Mouse (Mus musculus) activated CD4-positive, CD25-positive, alpha-beta regulatory T cell (primary cell): Measurements from ENCODE around the gene Fbxl8. TPM values are rescaled to one million over a fixed set of nuclear protein-coding genes. Genes with fewer than 3 reads are reported as not detected.

Experiments
- polyA plus RNA-seq, 2 experiments: library from polyadenylated mRNA; unstranded; fragments of 100-300 nt; shearing (Covaris generic); gene quantifications; one replicate each; pipeline ENCODE4 v1.2.1; 2017

Fbxl8 gene
- 10 to 100 TPM; 16.9 to 24.8 TPM for polyA plus RNA-seq

DNA sequence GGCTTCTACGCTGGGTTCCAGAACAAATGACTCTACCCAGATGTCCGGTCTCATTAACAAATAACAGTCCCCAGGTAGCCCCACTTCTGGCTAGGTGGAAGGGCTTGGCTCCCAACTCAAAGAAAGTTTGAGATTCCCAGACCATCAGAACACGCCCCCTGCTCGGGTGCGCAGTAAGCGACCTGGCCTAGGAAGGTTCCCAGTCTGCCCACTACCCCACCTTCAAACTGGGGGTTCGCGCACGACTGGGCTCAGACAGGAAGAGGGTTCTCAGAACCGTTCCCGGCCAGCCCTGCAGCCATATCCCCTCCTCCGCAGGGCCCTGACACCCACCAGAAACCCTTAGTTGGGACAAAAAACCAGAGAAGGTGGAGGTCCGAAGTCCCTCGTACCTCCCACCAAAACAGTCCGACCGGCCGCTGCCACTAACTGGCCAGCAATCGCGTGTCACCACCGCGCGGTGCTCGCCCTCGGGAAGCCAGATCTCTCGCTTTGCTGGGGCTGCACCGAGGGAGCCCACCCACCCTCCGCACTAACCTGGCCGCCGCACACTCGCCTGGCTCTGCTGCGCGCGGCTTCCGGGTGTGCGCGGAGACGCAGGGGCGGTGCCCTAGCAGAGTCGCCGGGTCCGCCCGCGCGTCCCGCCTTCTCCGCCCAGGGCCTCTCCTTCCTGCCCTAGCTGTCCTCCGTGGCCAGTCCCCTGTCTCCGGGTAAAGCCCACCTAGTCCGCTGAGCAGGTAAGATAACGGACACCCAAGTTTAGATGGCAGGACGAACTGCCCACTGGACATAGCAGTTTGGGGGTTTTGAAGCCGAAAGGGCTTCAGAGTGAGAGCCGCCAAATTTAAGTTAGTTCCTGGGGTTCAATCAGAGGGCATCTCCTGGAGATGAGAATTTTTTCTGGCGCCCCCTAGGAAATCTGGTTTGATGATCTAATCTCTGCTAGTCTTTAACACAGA lies at the start of gene Fbxl8, which contains the start of gene Tradd:
Fbxl8 (plus strand) TSS at position 625 of the 959 bp plus-strand sequence.
Tradd (minus strand) TSS at position 586 of the 959 bp plus-strand sequence.

DNA sequence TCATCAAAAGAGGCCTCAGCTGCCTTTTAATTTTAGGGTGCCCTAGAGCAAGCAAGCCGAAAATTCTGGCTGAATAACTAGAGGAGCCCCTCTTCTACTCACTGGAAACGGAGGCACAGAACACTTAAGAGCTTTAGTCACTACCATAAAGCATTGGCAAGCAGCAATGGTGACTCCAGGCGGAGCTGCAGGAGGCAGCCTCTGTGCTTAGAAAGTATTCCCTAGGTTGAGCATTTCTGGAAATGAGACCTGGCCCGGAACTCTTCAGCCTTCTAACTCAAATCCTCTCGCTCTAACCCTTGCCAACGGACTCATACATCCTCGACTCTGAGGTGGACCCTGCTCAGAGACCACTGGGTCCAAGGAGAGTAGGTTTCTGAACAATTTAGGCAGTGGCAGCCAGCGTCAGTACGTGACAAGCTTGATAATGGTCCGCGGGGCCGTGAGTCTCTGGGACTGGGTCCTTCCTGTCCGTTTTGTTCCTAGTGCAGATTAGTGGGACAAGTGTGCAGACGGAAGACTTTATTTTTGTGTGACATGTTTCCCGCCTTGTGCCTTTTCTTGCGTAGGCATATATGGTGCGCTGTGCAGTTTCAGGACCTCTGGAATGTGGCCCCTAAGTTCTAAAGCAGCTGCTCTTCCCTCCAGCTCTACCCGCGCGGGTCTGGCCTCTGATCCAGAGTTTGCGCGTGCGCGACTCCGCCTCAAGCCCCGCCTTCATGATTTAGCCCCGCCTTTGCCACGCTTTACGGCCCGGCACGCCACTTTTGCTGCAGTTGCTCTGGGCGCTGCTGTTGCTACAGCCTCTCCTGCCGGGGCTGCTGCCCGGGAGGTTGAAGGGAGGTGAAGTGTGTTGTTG lies 39.8 kb upstream of the Fbxl8 start, which contains the start of gene D230025D16Rik:
D230025D16Rik (plus strand) TSS at position 733 of the 859 bp plus-strand sequence.

DNA sequence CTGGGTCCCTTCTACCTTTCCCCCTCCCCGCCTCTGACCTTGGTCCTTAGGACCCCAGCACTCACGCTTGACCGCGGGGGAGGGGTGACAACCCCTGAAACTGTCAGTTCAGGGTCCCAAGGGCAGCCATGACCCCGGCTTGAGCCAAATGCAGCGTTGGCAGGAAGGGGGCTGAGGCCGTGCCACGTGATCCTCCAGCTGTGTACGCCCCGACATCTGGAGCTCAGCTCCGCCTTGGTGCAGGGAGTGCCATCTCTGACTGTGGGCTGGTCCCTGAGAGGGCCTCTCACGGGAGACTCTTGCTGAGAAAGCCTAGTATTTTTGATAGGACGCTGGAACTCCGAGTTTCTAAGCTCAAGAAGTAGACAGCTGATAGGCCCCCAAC lies 9.5 kb upstream of the Fbxl8 start, which contains the start of gene B3gnt9:
B3gnt9 (minus strand) TSS at position 188 of the 385 bp plus-strand sequence.

DNA sequence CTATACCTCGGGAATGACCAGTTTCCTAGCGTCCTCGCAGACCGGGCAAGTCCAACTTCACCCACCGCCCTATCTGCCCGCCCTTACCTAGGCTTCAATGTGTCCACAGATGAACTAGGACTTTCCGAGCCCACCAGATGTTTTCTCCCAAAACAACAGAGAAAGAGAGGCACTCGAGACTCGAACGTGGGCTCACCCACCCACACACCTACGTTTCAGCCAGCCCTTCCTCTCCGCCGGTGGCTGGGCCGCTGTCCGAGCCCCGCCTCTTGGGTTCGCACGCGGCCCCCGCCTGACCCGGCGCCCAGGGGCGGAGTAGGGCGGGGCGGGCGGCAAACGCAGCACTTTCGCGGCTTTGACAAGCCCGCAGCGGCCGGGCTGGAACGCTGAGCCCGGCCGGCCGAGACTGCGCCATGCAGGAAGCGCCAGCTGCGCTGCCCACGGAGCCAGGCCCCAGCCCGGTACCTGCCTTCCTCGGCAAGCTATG lies 5.1 kb downstream of the Fbxl8 start, which contains the start of gene Hsf4:
Hsf4 (plus strand) TSS at position 341 of the 487 bp plus-strand sequence.

DNA sequence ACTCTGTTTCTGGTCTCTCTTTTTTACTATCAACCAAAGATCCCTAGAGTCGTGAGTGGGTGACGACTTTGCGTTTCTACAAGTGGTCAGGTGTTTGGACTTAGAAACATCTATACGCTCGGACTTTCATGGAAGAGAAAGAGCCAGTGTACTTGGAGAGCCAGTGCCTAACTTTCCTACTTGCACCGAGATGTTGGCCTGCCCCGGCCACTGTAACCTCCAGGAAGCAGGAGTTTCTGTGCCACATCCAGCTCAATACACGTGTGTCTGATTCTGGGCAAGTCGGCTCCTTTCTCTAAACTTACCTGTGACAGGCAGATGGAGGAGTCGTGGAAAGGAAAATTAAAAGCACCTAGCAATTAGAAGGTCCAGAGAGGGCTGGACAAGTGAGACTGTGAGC lies 11.4 kb downstream of the Fbxl8 start, which contains the start of gene Nol3:
Nol3 (plus strand) TSS at position 301 of the 400 bp plus-strand sequence.

DNA sequence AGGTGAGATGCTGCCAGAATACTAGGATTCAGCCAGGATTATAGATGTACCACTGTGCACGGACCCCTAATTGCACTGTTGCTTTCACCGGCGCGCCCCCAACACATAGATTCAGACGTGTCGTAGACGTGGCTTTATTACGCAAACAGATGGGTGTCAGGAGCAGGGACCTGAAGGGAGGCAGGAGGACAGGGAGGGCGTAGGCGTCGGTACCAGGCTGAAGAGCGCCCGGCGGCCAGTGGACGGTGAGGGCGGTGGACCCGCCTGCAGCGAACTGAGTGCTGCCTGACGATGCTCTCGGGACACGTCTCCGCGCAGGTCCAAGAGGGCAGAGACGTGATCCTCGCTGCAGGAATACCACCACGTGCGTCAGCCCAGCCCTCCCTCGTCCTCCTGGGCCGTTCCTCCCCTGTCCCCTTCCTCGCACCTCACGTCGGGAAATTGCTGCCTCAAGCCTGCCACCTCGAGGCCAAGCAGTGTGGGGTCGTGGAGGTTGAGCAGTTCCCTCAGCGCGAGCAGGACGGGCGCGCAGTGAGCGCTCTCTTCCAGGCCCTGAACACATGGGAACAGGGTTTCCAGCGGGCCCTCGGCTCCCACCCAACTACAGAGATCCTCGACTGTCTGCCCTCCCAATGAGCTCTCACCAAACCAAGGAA lies 25.5 kb downstream of the Fbxl8 start, which contains the start of gene 4931428F04Rik:
4931428F04Rik (minus strand) TSS at position 60 of the 656 bp plus-strand sequence.

DNA sequence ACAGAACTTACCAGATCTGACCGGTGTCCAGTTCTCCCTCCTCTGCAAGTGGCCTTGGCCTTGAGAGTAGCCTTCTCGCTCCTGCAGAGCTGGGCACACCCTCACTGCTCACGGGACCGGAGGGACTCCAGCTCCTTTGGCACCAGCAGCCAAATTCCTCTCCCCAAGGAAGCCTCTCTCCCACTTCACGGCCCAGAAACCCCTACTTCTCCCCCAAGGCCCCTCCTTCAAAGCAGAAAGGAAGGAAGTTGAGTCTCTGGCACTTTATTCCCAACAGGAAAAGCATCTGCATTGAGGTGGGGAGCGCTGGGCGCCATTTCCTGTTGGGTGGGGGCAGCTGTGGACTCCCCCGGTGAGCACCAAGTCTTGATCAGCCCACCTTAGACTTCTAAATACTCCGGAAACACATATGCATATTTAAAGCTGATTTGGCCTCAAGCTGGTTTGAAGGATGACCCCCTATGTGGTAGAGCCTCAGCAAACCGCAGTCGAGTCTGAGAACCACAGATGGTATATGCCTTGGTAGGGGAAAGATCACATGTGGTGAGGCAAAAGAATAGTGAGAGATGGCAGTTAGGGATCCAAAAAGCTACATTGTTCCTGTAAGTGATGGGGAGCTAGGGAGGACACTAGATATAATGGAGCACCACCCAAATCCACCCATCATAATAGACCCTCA lies 31.6 kb downstream of the Fbxl8 start, which contains the start of gene Exoc3l:
Exoc3l (minus strand) TSS at position 207 of the 679 bp plus-strand sequence.

DNA sequence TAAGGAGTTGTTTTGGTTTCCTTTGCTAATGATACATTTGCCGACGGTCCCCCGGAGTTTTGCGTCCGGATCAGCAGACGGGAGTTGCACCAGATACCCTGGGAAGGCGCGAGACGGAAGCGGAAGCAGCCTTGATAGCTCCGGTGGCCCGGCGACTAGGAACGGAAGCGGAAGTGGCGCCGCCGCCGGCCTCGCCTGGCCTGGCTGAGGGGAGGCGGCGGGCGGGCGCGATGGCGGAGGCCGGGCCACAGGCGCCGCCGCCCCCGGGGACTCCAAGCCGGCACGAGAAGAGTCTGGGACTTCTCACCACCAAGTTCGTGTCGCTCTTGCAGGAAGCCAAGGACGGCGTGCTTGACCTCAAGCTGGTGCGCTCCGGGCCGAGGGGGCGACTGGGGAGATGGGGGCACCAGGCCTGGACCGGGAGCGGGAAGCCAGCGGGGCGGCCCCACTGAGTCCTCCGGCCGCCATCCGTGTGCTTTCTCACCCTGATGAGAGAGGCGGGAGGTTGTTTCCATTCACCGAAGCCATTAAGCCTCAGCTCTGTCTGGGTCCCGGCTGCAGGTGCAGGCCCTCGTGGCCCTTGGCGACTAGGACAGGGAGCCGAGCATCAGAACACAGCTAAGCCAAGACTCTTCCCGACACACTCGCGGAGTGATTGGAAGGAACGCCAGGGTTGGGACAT lies 33.2 kb downstream of the Fbxl8 start, which contains the start of gene E2f4:
E2f4 (plus strand) TSS at position 153 of the 682 bp plus-strand sequence.

DNA sequence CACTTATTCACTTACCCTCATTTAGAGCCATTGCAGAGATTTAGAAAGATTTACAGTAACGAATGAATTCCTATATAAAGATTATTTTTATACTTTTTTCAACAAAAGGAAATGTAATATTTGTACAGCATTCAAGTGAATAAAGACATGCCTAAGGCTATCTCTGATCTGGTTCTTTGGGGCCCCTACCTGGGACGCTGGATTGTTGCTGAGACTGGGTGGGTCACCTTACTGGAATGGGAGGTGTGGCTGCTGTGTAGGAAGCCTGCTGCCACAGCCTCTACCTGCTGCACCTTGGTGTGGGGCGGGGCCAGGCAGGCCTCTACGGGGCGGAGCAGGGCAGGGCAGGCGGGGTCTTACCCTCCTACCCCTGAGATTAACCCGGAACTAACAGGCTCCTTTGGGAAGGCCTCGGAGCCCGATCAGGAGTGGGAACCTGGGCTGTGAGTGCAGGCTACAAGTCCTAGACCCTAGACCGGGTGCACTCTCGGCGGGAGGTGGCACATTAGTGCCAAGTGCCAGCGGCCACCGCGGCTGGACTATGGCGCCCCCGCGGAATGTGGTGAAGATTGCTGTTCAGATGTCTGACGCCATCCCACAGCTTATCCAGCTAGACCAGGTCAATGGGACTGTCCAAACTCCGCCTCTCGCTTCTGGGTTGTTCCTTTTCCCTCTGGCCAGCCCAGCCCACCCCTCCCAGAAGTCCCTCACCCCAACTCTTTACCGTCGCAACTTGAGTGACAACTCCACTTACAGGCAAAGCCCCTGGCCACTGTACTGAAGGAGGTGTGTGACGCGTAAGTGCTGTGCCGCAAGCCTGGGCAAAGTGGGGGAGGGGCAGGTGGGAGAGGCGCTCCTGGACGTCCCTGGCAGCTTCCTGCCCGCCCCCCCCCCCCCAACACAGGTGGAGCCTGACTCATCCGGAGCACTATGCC lies 41.0 kb downstream of the Fbxl8 start, which contains the start of gene Elmo3:
Elmo3 (plus strand) TSS at position 391 of the 935 bp plus-strand sequence.

Other genes with a start within 250 kb of the Fbxl8 start
- not detected for gene Ces3a, start 216.0 kb upstream of the Fbxl8 start, polyA plus RNA-seq
- gene Ces3b, start 180.9 kb upstream of the Fbxl8 start, polyA plus RNA-seq = under 1 TPM in 1 of 2 experiments, not detected in 1; 0.10 TPM
- under 1 TPM in 1 of 2 experiments, not detected in 1; 0.07 TPM for gene Ces4a, start 132.8 kb upstream of the Fbxl8 start, polyA plus RNA-seq
- gene Cbfb, start 94.0 kb upstream of the Fbxl8 start, polyA plus RNA-seq = 100 to 1,000 TPM; 115 to 135 TPM
- gene D230025D16Rik, start 39.5 kb upstream of the Fbxl8 start, polyA plus RNA-seq = 10 to 100 TPM; 22.1 to 29.3 TPM
- 1 to 10 TPM; 1.2 to 2.0 TPM for gene B3gnt9, start 9.5 kb upstream of the Fbxl8 start, polyA plus RNA-seq
- 10 to 100 TPM; 58.0 to 82.4 TPM for gene Tradd, start within 50 bp of the Fbxl8 start, polyA plus RNA-seq
- gene Hsf4, start 5.2 kb downstream of the Fbxl8 start, polyA plus RNA-seq = under 1 TPM; 0.92 to 0.93 TPM
- not detected for gene Nol3, start 11.5 kb downstream of the Fbxl8 start, polyA plus RNA-seq
- gene 4931428F04Rik, start 25.2 kb downstream of the Fbxl8 start, polyA plus RNA-seq = 1 to 10 TPM in 1 of 2 experiments, under 1 TPM in 1; 0.60 to 2.2 TPM
- gene Exoc3l, start 31.5 kb downstream of the Fbxl8 start, polyA plus RNA-seq = 1 to 10 TPM; 1.0 to 1.3 TPM
- gene E2f4, start 33.0 kb downstream of the Fbxl8 start, polyA plus RNA-seq = 100 to 1,000 TPM; 156 to 166 TPM
- 10 to 100 TPM in 1 of 2 experiments, 1 to 10 TPM in 1; 4.4 to 10.1 TPM for gene Elmo3, start 41.0 kb downstream of the Fbxl8 start, polyA plus RNA-seq
- 1 to 10 TPM; 3.3 TPM for gene Lrrc29, start 61.6 kb downstream of the Fbxl8 start, polyA plus RNA-seq
- gene Tmem208, start 61.7 kb downstream of the Fbxl8 start, polyA plus RNA-seq = 100 to 1,000 TPM; 127 to 128 TPM
- gene Fhod1, start 83.3 kb downstream of the Fbxl8 start, polyA plus RNA-seq = 1 to 10 TPM; 1.3 to 2.4 TPM
- 1 to 10 TPM in 1 of 2 experiments, under 1 TPM in 1; 0.10 to 2.2 TPM for gene Slc9a5, start 84.2 kb downstream of the Fbxl8 start, polyA plus RNA-seq
- 1 to 10 TPM in 1 of 2 experiments, not detected in 1; 1.1 TPM for gene Plekhg4, start 108.6 kb downstream of the Fbxl8 start, polyA plus RNA-seq
- under 1 TPM in 1 of 2 experiments, not detected in 1; 0.63 TPM for gene Kctd19, start 148.9 kb downstream of the Fbxl8 start, polyA plus RNA-seq
- not detected for gene Lrrc36, start 148.9 kb downstream of the Fbxl8 start, polyA plus RNA-seq
- 1 to 10 TPM in 1 of 2 experiments, not detected in 1; 1.8 TPM for gene Tppp3, start 206.9 kb downstream of the Fbxl8 start, polyA plus RNA-seq
- gene Zdhhc1, start 232.3 kb downstream of the Fbxl8 start, polyA plus RNA-seq = 1 to 10 TPM; 1.5 to 4.3 TPM